Mouse (Mus musculus) heart, embryonic 14.5 days (tissue): ENCODE data around the gene Prkag1. TPM values are rescaled to one million over a fixed set of nuclear protein-coding genes. Genes with fewer than 3 reads are reported as not detected.

Source experiments
- ATAC-seq: fragments of 200-750 bp; cut with Nextera tagmentation; 2 replicates; pipeline ENCODE4 v1.8.0; 2017; ENCODE audit warnings: low read depth, moderate TSS enrichment; ENCODE audit not compliant: insufficient number of reproducible peaks, insufficient read depth, low FRiP score
- H3K27ac ChIP-seq, 2 experiments: fragments of 200-500 bp in 1 of 2; fragments of 300-500 bp in 1 of 2; sonication (generic) in 1 of 2; replicated peaks in 1 of 2; 2 replicates each; pipeline ENCODE4 v1.5.1; 2012 to 2014; ENCODE audit warnings: low read depth in 2 of 2, low read length in 2 of 2, control low read depth in 1 of 2, mild to moderate bottlenecking in 1 of 2, mixed read lengths in 1 of 2; ENCODE audit not compliant: control insufficient read depth in 1 of 2, insufficient read depth in 1 of 2
- H3K27me3 ChIP-seq: fragments of 300-500 bp; sonication (generic); 2 replicates; pipeline ENCODE4 v1.6.1; 2014; ENCODE audit warnings: mild to moderate bottlenecking, low read length, control low read depth; ENCODE audit not compliant: control insufficient read depth, insufficient read depth
- H3K36me3 ChIP-seq: fragments of 300-500 bp; sonication (generic); 2 replicates; pipeline ENCODE4 v1.6.1; 2014; ENCODE audit warnings: mild to moderate bottlenecking, control low read depth, low read length, mixed read lengths; ENCODE audit not compliant: control insufficient read depth, insufficient read depth
- H3K4me1 ChIP-seq, 2 experiments: fragments of 200-500 bp in 1 of 2; fragments of 300-500 bp in 1 of 2; sonication (generic) in 1 of 2; 2 replicates each; pipeline ENCODE4 v1.6.1; 2012 to 2014; ENCODE audit warnings: low read length in 2 of 2, control low read depth in 1 of 2, mixed read lengths in 1 of 2; ENCODE audit not compliant: control insufficient read depth in 2 of 2, insufficient read depth in 2 of 2
- H3K4me2 ChIP-seq: fragments of 300-500 bp; sonication (generic); 2 replicates; pipeline ENCODE4 v1.6.1; 2014; ENCODE audit warnings: mild to moderate bottlenecking, low read length
- H3K4me3 ChIP-seq, 2 experiments: fragments of 200-500 bp in 1 of 2; fragments of 300-500 bp in 1 of 2; sonication (generic) in 1 of 2; 2 replicates each; pipeline ENCODE4 v1.5.1; 2012 to 2014; ENCODE audit warnings: low read length in 2 of 2, mild to moderate bottlenecking in 2 of 2, control low read depth in 1 of 2, low read depth in 1 of 2, moderate library complexity in 1 of 2; ENCODE audit not compliant: control insufficient read depth in 1 of 2, insufficient read depth in 1 of 2
- H3K9ac ChIP-seq: fragments of 300-500 bp; sonication (generic); 2 replicates; pipeline ENCODE4 v1.6.1; 2014; ENCODE audit warnings: mild to moderate bottlenecking, low read length
- H3K9me3 ChIP-seq: fragments of 300-500 bp; sonication (generic); 2 replicates; pipeline ENCODE4 v1.6.1; 2016; ENCODE audit warnings: low read length, control low read depth; ENCODE audit not compliant: control insufficient read depth
- WGBS: fragments of 180-500 bp; shearing (Covaris S2); extraction: QIAGEN DNeasy Blood & Tissue Kit; methylation state at CpG from one replicate; pipeline ENCODE4 v1.1.7; 2014; 5-methylcytosine and 5-hydroxymethylcytosine counted together
- polyA plus RNA-seq: library from polyadenylated mRNA; unstranded; fragments of >200 nt; fragmentation: Nextera tagmentation; extraction: Ambion mirVana; gene quantifications from 2 replicates; pipeline ENCODE4 v1.2.1, GENCODE M21; 2014

Prkag1 gene
- 82.0 and 85.5 TPM in 2 replicates for polyA plus RNA-seq

DNA sequence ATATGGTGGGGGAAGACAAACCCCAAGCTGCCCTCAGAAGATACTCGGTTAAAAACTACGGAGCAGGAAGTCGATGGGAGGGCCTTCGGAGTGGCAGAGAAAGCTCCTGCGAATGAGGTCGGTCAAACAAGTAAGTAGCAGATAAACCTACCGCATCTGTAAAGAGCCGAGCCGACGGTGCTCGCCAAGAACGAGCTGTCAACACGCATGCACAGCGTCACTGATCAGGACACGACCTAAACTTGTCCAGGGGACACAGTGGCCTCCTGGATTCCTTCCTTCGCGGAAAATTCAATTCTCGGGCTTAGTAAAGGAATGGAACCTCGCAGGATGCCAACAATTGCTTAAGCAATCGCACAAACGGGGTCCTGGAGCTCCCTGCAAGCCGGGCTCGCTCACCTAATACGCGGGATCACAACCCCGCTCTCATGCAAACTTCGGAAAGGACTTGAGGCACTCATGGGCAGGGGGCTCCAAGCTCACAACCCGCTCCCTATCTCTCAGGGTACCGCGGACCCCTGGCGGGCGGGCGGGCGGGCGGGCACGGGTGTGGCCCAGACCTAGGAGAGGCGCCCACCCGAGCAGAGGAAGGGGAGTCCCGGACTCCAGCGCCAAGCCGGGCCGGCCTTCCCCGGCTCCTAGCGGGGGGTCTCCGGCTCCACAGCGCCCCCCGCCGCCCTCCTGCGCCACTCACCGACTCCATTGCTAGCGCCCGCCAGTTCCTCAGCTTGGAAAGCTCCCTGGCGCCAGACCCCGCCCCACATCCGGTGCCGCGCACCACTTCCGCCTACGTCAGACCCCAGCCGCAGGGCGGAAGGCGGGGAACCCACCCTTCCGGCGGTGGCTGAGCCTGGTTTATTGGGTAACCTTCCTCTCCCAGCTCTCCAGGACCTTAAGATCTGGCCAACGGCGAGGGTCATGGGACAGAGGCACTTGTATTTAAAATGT, at the start of gene Prkag1:
Prkag1 (minus strand) TSS at position 786 of the 948 bp plus-strand sequence.
- Histone ChIP-seq H3K9me3 (no peaks in the 10 kb centered on the region), H3K9ac (peak within 1 kb of the TSS; percentile 97), H3K4me1 (peaks cover 14 to 30% of the 10 kb centered on the region in 2 experiments), H3K27me3 (no peaks in the 10 kb centered on the region), H3K27ac (peak within 1 kb of the TSS; percentile 97 to 99), H3K36me3 (peaks cover 41% of the 10 kb centered on the region), H3K4me3 (peak within 1 kb of the TSS; percentile 74 to 83), H3K4me2 (peak within 1 kb of the TSS; percentile 69)
- WGBS = under 1% methylated on average over 65 of the region's 66 CpGs
- peak; percentile 91 for ATAC-seq

DNA sequence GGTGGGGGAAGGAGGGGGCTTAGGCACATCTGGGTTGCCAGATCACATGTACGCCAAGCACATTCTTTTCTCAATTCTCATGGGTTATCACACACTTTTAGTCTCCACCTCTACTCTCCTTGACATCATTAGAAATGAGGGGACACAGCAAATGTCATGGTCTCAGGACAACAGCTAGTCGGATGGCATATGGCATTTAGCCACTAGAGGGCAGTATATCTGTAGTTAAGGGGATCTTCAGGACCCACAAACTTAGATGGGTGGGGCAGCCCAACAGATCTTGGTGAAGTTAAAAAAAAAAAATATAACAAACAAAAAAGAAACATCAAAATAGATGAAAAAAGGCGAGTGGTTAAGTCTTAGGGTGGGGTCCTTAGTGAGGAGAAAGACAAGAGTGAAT, 46.0 kb upstream of the Prkag1 start:
- Histone ChIP-seq H3K4me3 (no peak overlapping the region), H3K9ac (no peak overlapping the region), H3K4me2 (no peak overlapping the region), H3K27ac (no peak overlapping the region), H3K27me3 (no peaks in the 10 kb centered on the region), H3K4me1 (peaks cover 5 to 9% of the 10 kb centered on the region in 2 experiments), H3K9me3 (no peaks in the 10 kb centered on the region), H3K36me3 (0 out of 2 replicates have a peak, but pooled peaks cover 3% of the 10 kb centered on the region)
- no peak for ATAC-seq
- WGBS = 13% methylated on average over 3 of the region's 3 CpGs

DNA sequence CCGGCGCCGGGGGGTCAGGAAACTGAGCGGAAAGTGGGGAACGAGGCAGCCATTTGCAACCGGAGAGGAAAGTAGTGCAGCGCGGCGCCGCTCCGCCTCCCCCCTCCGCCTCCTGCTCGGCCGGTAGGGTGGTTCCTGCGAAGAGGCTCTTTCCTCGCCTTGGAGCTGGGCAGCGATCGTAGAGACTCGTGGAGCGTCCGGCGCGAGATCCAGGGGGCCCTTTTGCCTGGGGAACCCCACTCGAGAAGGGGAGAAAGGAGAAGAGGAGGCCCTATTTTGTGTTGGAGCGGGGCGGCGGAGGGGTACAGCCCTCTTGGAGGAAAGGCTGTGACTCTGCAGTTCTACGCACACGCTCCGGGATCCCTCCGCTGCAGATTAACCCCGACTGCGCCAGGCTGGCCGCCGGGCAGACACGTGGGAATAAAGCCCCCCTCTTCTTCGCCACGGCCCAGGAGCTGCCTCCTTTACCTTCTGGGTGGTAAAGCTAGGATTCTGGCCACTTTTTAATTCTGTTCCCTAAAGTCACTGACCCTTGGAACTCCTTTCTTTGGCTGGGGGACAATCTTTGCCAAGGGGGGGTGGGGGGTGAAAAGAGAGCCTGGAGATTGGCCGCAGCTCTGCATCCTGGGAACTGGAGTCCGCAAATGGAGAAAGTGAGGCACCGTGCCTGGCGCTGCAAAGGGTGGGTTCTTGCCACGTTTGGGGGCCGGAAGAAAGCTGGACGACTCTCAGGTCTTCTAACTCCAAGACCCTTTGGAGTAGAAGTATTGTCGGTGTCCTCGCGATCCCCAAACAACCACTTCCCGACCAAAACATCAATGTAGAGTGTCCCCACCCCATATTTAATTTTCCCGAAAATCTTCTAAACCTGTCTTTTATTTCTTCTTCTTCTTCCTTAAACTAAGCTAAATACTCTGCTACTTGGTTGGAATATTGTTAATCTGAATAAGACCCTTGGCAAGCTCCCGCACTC, 40.9 kb upstream of the Prkag1 start:
- peak overlapping the region; percentile 98 to 99 for H3K27ac ChIP-seq
- H3K4me2 ChIP-seq = peak overlapping the region; percentile 79
- H3K36me3 ChIP-seq = no peaks in the 10 kb centered on the region
- no peaks in the 10 kb centered on the region for H3K27me3 ChIP-seq
- WGBS = 2% methylated on average over 51 of the region's 51 CpGs
- no peaks in the 10 kb centered on the region for H3K9me3 ChIP-seq
- peaks cover 15 to 32% of the 10 kb centered on the region in 2 experiments for H3K4me1 ChIP-seq
- H3K4me3 ChIP-seq = peak overlapping the region; percentile 84 to 94
- ATAC-seq = peak; percentile 61
- peak overlapping the region; percentile 98 for H3K9ac ChIP-seq

DNA sequence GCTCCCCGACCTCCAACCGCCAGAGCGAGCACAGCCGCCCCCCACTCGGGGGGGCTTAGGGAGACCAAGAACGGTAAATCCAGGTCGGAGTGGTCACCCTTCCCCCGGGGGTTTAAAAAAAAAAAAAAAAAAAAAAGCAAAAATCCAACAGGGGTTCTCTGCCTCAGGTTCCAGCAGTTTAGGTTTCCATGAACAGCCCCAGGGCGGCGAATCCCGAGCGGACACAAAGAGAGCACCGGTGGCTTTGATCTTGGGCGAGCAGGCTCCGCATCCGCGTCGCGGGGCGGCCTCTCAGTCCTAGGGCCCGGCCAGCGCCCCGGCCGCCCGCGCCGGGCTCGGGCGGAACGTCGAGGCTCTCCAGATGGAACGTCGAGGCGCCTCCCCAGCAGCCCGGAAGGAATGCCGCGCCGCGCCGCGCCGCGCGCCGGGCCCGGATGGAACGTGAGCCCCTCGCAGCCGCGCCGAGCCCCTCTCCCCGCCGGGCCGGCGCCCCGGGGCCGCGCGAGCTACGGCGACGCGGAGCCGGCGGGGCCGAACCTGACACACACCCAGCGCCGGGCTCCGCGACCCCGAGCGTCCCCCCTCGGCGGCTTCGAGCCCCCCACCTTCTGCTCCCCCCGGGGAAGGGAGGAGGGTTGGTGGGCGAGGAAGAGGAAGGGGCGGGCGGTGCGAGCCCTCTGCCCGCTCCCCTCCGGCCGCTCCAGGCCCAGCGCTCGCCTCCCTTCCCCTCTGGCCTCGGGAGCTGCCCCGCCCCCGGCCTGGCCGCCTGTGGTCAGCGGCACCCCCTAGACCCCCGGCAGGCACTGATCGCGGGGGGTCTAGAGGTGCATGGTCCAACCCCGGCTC, 40.0 kb upstream of the Prkag1 start, which contains the start of gene Kmt2d:
Kmt2d (minus strand) TSS at position 135 of the 846 bp plus-strand sequence.
- WGBS = under 1% methylated on average over 77 of the region's 94 CpGs
- peak within 1 kb of the TSS; percentile 98 to 99 for H3K27ac ChIP-seq

DNA sequence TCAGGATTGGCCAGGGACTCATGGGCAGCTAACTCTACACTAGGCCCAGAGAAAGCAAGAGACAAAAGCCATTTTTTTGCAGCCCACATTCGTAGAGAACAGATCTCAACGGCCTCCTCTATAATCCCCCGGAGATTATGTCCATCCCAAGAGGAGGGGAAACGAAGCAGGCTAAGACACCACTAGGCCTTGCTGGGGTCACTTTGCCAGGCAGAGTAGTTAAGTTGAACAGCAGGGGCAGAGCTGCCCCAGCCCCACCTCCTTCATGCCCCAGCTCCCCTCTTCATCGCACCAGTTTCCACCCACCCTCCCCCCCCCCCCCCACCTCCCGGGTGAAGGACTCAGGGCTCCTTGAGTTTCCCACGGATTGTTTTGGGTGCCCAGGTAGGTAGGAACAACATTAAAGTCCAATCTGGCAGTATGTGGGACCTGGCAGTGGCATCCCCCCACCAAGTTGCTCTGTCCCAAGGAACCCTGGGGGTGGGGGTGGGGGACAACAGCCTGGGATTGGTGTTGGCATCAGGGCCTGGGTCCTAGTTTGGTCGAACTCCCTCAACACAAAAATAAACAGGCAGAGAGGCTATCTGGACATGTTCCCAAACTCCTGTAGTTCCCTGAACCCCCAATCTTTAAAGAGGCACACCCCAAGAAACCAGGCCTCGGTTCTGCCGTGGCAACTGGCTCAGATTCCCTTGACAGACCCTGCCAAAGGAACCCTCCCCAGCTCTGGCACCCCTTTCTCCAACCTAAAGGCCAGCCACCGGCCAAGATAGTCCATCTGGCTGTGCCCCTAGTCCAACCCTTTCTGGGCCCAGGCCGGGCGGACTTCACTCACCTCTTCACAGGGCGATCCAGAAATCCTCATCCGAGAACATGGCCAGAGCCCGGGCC, 39.1 kb upstream of the Prkag1 start:
- Histone ChIP-seq H3K36me3 (peaks cover 14% of the 10 kb centered on the region), H3K27ac (peak overlapping the region; percentile 98 to 99), H3K4me2 (peak overlapping the region; percentile 93), H3K4me1 (peaks cover 15 to 36% of the 10 kb centered on the region in 2 experiments), H3K4me3 (peak overlapping the region; percentile 84 to 94), H3K27me3 (no peaks in the 10 kb centered on the region), H3K9me3 (no peaks in the 10 kb centered on the region), H3K9ac (peak overlapping the region; percentile 98)
- WGBS = 0% methylated on average over 15 of the region's 16 CpGs
- no peak for ATAC-seq

More for the DNA sequence above, 40.0 kb upstream of the Prkag1 start, which contains the start of gene Kmt2d:
- Histone ChIP-seq H3K4me1 (peaks cover 15 to 36% of the 10 kb centered on the region in 2 experiments), H3K4me3 (peak within 1 kb of the TSS; percentile 84 to 94), H3K9ac (peak within 1 kb of the TSS; percentile 98), H3K27me3 (no peaks in the 10 kb centered on the region), H3K9me3 (no peaks in the 10 kb centered on the region), H3K4me2 (peak within 1 kb of the TSS; percentile 93), H3K36me3 (peaks cover 5% of the 10 kb centered on the region)
- peak; percentile 58 for ATAC-seq
